Mouse (Mus musculus) ES-Bruce4 (cell line): ENCODE data around the gene Lbp.

Experiments used
- CTCF ChIP-seq: IDR thresholded peaks from one replicate; pipeline ENCODE4 v1.8.1; 2011; ENCODE audit warnings: low read depth, low read length
- POLR2A ChIP-seq: IDR thresholded peaks from one replicate; pipeline ENCODE4 v1.8.1; 2011; ENCODE audit warnings: low read length; ENCODE audit not compliant: insufficient read depth

DNA sequence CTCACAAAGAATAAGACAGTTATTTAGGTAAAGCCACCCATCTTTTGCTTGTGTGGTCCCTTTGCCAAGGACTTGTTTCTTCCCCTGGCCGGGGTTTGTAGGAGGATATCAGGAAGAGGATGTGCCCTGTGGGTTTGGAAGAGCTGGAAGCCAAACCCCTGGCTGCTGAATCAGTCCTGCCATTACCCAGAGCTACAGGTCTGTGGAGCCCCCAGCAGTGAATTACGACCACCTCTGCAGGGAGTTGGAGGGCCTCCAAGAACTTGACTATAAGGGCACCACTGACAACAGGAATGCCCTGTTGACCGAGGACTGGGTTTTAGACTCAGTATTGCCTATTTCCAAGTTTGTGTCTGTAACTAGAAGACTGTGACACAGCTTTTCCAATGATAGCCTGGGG, 7.1 kb upstream of the Lbp start:
- TF ChIP-seq CTCF, result no peak
- TF ChIP-seq POLR2A, result no peak
